Mouse (Mus musculus) heart, adult 18-20 months (tissue): ENCODE measurements around the gene 2310079G19Rik. TPM values are rescaled to one million over a fixed set of nuclear protein-coding genes. Genes with fewer than 3 reads are reported as not detected.

Experiments used
- total RNA-seq, 2 experiments: library from RNA; stranded (reverse); gene quantifications; 2 replicates each; pipeline ENCODE4 v1.2.3; 2021

Gene 2310079G19Rik
- total RNA-seq, 2 experiments from 2014 or later = not detected

Other genes with a start within 250 kb of the 2310079G19Rik start
- not detected for gene Cldn17, start 120.7 kb downstream of the 2310079G19Rik start, total RNA-seq
- not detected for gene Cldn8, start 64.5 kb downstream of the 2310079G19Rik start, total RNA-seq
- not detected for gene Krtap24-1, start 15.4 kb downstream of the 2310079G19Rik start, total RNA-seq
- not detected for gene Krtap26-1, start 20.1 kb upstream of the 2310079G19Rik start, total RNA-seq
- not detected for gene Krtap27-1, start 44.0 kb upstream of the 2310079G19Rik start, total RNA-seq
- gene 2310061N02Rik, start 80.3 kb upstream of the 2310079G19Rik start, total RNA-seq = not detected
- gene Krtap13-1, start 101.2 kb upstream of the 2310079G19Rik start, total RNA-seq = not detected
- not detected for gene Krtap13, start 124.0 kb upstream of the 2310079G19Rik start, total RNA-seq
- gene 2310034C09Rik, start 131.2 kb upstream of the 2310079G19Rik start, total RNA-seq = not detected
- gene 2310057N15Rik, start 146.5 kb upstream of the 2310079G19Rik start, total RNA-seq = not detected
- not detected for gene Gm5965, start 150.2 kb upstream of the 2310079G19Rik start, total RNA-seq
- gene Gm20741, start 184.6 kb upstream of the 2310079G19Rik start, total RNA-seq = not detected
- not detected for gene Krtap15, start 192.5 kb upstream of the 2310079G19Rik start, total RNA-seq
- not detected for gene Krtap14, start 198.5 kb upstream of the 2310079G19Rik start, total RNA-seq
- gene Krtap19-1, start 241.7 kb upstream of the 2310079G19Rik start, total RNA-seq = not detected
- gene Krtap19-2, start 246.6 kb upstream of the 2310079G19Rik start, total RNA-seq = not detected